Mouse (Mus musculus) embryo, embryonic 9.5 days (tissue): Measurements from ENCODE around the gene Rnase13.

Experiments
- DNase-seq: peaks from one replicate; pipeline ENCODE4 v3.0.0-alpha.2; 2017; ENCODE audit errors: extremely low spot score

The Rnase13 gene

GRCm38 (mm10) chr14:51877517-51877916 is 45.1 kb downstream of the Rnase13 start:
- no peak for DNase-seq

GRCm38 (mm10) chr14:51871741-51872140 is 50.8 kb downstream of the Rnase13 start:
- DNase-seq, result no peak
